Mouse (Mus musculus): ENCODE results near the gene Lrp5. TPM values are rescaled to one million over a fixed set of nuclear protein-coding genes. Genes with fewer than 3 reads are reported as not detected.
"Not testable (repeated sequence)": the region's sequence is repeated elsewhere in the genome, so short reads cannot be mapped to it uniquely, and the experiment has no call there.

Gene Lrp5
- polyA plus RNA-seq, 1 experiment from 2014 or later: 5.2 TPM

- no peaks in the 10 kb centered on the region for H3K9me3 ChIP-seq
- no peaks in the 10 kb centered on the region for H3K27me3 ChIP-seq (ENCODE audit: insufficient read depth, poor library complexity, severe bottlenecking)
- DNase-seq (ENCODE audit: low spot score): no peak
- 81% methylated on average over 2 of the region's 2 CpGs for WGBS
- H3K4me3 ChIP-seq: no peak overlapping the region
- no peak overlapping the region for H3K27ac ChIP-seq
- peaks cover 55% of the 10 kb centered on the region for H3K4me1 ChIP-seq
- H3K36me3 ChIP-seq: peaks cover 5% of the 10 kb centered on the region; the same call in 1 of the 2 replicates
Measured at GRCm38 (mm10) chr19:3666632-3667031, 19.7 kb downstream of the Lrp5 start.

GRCm38 (mm10) chr19:3665510-3665909, 20.9 kb downstream of the Lrp5 start:
- Histone ChIP-seq H3K9me3 (no peaks in the 10 kb centered on the region), H3K27me3 (ENCODE audit: insufficient read depth, poor library complexity, severe bottlenecking) (no peaks in the 10 kb centered on the region), H3K27ac (no peak overlapping the region), H3K4me3 (no peak overlapping the region), H3K36me3 (no peaks in the 10 kb centered on the region), H3K4me1 (peaks cover 53% of the 10 kb centered on the region)
- WGBS: 49% methylated on average over 5 of the region's 5 CpGs
- DNase-seq (ENCODE audit: low spot score): no peak

- Histone ChIP-seq H3K4me1 (peaks cover 15% of the 10 kb centered on the region), H3K27me3 (ENCODE audit: insufficient read depth, poor library complexity, severe bottlenecking) (no peaks in the 10 kb centered on the region), H3K4me3 (no peak overlapping the region), H3K36me3 (peaks cover 36% of the 10 kb centered on the region), H3K27ac (no peak overlapping the region), H3K9me3 (no peaks in the 10 kb centered on the region; the same call in 1 of the 2 replicates)
- DNase-seq (ENCODE audit: low spot score): no peak
- WGBS: 88% methylated on average over 4 of the region's 4 CpGs
Measured at GRCm38 (mm10) chr19:3657947-3658346, 28.4 kb downstream of the Lrp5 start.

- peaks cover 43% of the 10 kb centered on the region for H3K36me3 ChIP-seq
Measured at GRCm38 (mm10) chr19:3657065-3657464, 29.3 kb downstream of the Lrp5 start.

GRCm38 (mm10) chr19:3656144-3656543, 30.2 kb downstream of the Lrp5 start:
- no peak for DNase-seq (ENCODE audit: low spot score)
- 45% methylated on average over 1 of the region's 1 CpGs for WGBS
- H3K27ac ChIP-seq: no peak overlapping the region
- no peak overlapping the region for H3K4me3 ChIP-seq
- H3K27me3 ChIP-seq (ENCODE audit: insufficient read depth, poor library complexity, severe bottlenecking): no peaks in the 10 kb centered on the region
- H3K36me3 ChIP-seq: peaks cover 52% of the 10 kb centered on the region
- peaks cover 15% of the 10 kb centered on the region for H3K4me1 ChIP-seq
- peaks cover 4% of the 10 kb centered on the region; the same call in 1 of the 2 replicates for H3K9me3 ChIP-seq

More at GRCm38 (mm10) chr19:3657065-3657464, 29.3 kb downstream of the Lrp5 start:
- H3K27ac ChIP-seq; H3K27me3 ChIP-seq (ENCODE audit: insufficient read depth, poor library complexity, severe bottlenecking); H3K4me3 ChIP-seq; DNase-seq (ENCODE audit: low spot score); H3K9me3 ChIP-seq: not testable (repeated sequence)
- H3K4me1 ChIP-seq: peaks cover 15% of the 10 kb centered on the region
- 92% methylated on average over 4 of the region's 4 CpGs for WGBS

GRCm38 (mm10) chr19:3654940-3655339, 31.4 kb downstream of the Lrp5 start:
- H3K27ac ChIP-seq: no peak overlapping the region
- H3K4me1 ChIP-seq: peaks cover 15% of the 10 kb centered on the region
- DNase-seq (ENCODE audit: low spot score): no peak
- peaks cover 63% of the 10 kb centered on the region for H3K36me3 ChIP-seq
- no peak overlapping the region for H3K4me3 ChIP-seq
- no peaks in the 10 kb centered on the region for H3K27me3 ChIP-seq (ENCODE audit: insufficient read depth, poor library complexity, severe bottlenecking)
- 71% methylated on average over 4 of the region's 4 CpGs for WGBS
- H3K9me3 ChIP-seq: peaks cover 4% of the 10 kb centered on the region; the same call in 1 of the 2 replicates

GRCm38 (mm10) chr19:3654058-3654457, 32.3 kb downstream of the Lrp5 start:
- Histone ChIP-seq H3K4me1 (peaks cover 22% of the 10 kb centered on the region), H3K27me3 (ENCODE audit: insufficient read depth, poor library complexity, severe bottlenecking) (no peaks in the 10 kb centered on the region), H3K9me3 (peaks cover 4% of the 10 kb centered on the region; the same call in 1 of the 2 replicates), H3K27ac (peak overlapping the region; percentile 43; the same call in 1 of the 2 replicates), H3K36me3 (peaks cover 64% of the 10 kb centered on the region), H3K4me3 (no peak overlapping the region)
- WGBS: 75% methylated on average over 5 of the region's 5 CpGs
- DNase-seq (ENCODE audit: low spot score): no peak

- Histone ChIP-seq H3K36me3 (peaks cover 61% of the 10 kb centered on the region), H3K4me1 (peaks cover 24% of the 10 kb centered on the region), H3K27ac (peak overlapping the region; percentile 32; the same call in 1 of the 2 replicates), H3K27me3 (ENCODE audit: insufficient read depth, poor library complexity, severe bottlenecking) (no peaks in the 10 kb centered on the region), H3K4me3 (no peak overlapping the region), H3K9me3 (peaks cover 4% of the 10 kb centered on the region; the same call in 1 of the 2 replicates)
- WGBS: 82% methylated on average over 4 of the region's 4 CpGs
- DNase-seq (ENCODE audit: low spot score): no peak
Measured at GRCm38 (mm10) chr19:3653508-3653907, 32.9 kb downstream of the Lrp5 start.

- DNase-seq (ENCODE audit: low spot score): no peak
- no peak overlapping the region for H3K4me3 ChIP-seq
- H3K27me3 ChIP-seq (ENCODE audit: insufficient read depth, poor library complexity, severe bottlenecking): no peaks in the 10 kb centered on the region
- H3K4me1 ChIP-seq: peaks cover 35% of the 10 kb centered on the region
- no peak overlapping the region for H3K27ac ChIP-seq
- H3K9me3 ChIP-seq: 0 out of 2 replicates have a peak, but pooled peaks cover 4% of the 10 kb centered on the region
- 95% methylated on average over 13 of the region's 13 CpGs for WGBS
- peaks cover 60% of the 10 kb centered on the region for H3K36me3 ChIP-seq
Measured at GRCm38 (mm10) chr19:3651989-3652388, 34.4 kb downstream of the Lrp5 start.

GRCm38 (mm10) chr19:3651220-3651619, 35.1 kb downstream of the Lrp5 start:
- H3K36me3 ChIP-seq: peaks cover 59% of the 10 kb centered on the region
- no peak for DNase-seq (ENCODE audit: low spot score)
- WGBS: 97% methylated on average over 3 of the region's 3 CpGs

GRCm38 (mm10) chr19:3650448-3650847, 35.9 kb downstream of the Lrp5 start:
- no peak for DNase-seq (ENCODE audit: low spot score)
- Histone ChIP-seq H3K36me3 (peaks cover 66% of the 10 kb centered on the region), H3K4me1 (peaks cover 37% of the 10 kb centered on the region), H3K9me3 (0 out of 2 replicates have a peak, but pooled peaks cover 4% of the 10 kb centered on the region), H3K27me3 (ENCODE audit: insufficient read depth, poor library complexity, severe bottlenecking) (no peaks in the 10 kb centered on the region), H3K4me3 (no peak overlapping the region), H3K27ac (no peak overlapping the region)
- 88% methylated on average over 3 of the region's 3 CpGs for WGBS

More at GRCm38 (mm10) chr19:3651220-3651619, 35.1 kb downstream of the Lrp5 start:
- no peak overlapping the region for H3K27ac ChIP-seq
- H3K9me3 ChIP-seq: 0 out of 2 replicates have a peak, but pooled peaks cover 4% of the 10 kb centered on the region
- peaks cover 34% of the 10 kb centered on the region for H3K4me1 ChIP-seq
- no peak overlapping the region for H3K4me3 ChIP-seq
- no peaks in the 10 kb centered on the region for H3K27me3 ChIP-seq (ENCODE audit: insufficient read depth, poor library complexity, severe bottlenecking)

- WGBS: 67% methylated on average over 8 of the region's 11 CpGs
- H3K9me3 ChIP-seq: 0 out of 2 replicates have a peak, but pooled peaks cover 4% of the 10 kb centered on the region
- H3K4me3 ChIP-seq: no peak overlapping the region
- H3K36me3 ChIP-seq: peaks cover 76% of the 10 kb centered on the region
- H3K27me3 ChIP-seq (ENCODE audit: insufficient read depth, poor library complexity, severe bottlenecking): no peaks in the 10 kb centered on the region
- DNase-seq (ENCODE audit: low spot score): no peak
- peaks cover 33% of the 10 kb centered on the region for H3K4me1 ChIP-seq
- H3K27ac ChIP-seq: no peak overlapping the region
Measured at GRCm38 (mm10) chr19:3648830-3649450, 37.4 kb downstream of the Lrp5 start.

- H3K4me3 ChIP-seq: no peak overlapping the region
- H3K9me3 ChIP-seq: 0 out of 2 replicates have a peak, but pooled peaks cover 4% of the 10 kb centered on the region
- H3K36me3 ChIP-seq: peaks cover 75% of the 10 kb centered on the region
- no peaks in the 10 kb centered on the region for H3K27me3 ChIP-seq (ENCODE audit: insufficient read depth, poor library complexity, severe bottlenecking)
- no peak overlapping the region for H3K27ac ChIP-seq
- no peak for DNase-seq (ENCODE audit: low spot score)
- peaks cover 38% of the 10 kb centered on the region for H3K4me1 ChIP-seq
- 83% methylated on average over 3 of the region's 3 CpGs for WGBS
Measured at GRCm38 (mm10) chr19:3647999-3648398, 38.4 kb downstream of the Lrp5 start.

Data from heart, embryonic 10.5 days (tissue).